Mouse (Mus musculus): ENCODE measurements at regions not wholly inside any gene's neighbourhood (a gene's known extent, or its start where the extent isn't known, plus 50 kb on each side); places are given as distances from the start of the nearest gene placed in this dataset.

GRCm38 (mm10) chr1:143946933-143947332 lies 57.0 kb downstream of the Rgs2 start:
- peak; percentile 49 for DNase-seq (ENCODE audit: low spot score)

GRCm38 (mm10) chr1:143941465-143941864 lies 62.5 kb downstream of the Rgs2 start:
- DNase-seq (ENCODE audit: low spot score): peak; percentile 92

- DNase-seq (ENCODE audit: low spot score): no peak
These were observed 64.5 kb downstream of the Rgs2 start for GRCm38 (mm10) chr1:143939511-143939910.

- no peak for DNase-seq (ENCODE audit: low spot score)
These were observed 65.4 kb downstream of the Rgs2 start for GRCm38 (mm10) chr1:143938569-143938968.

GRCm38 (mm10) chr1:143930798-143931197 lies 73.2 kb downstream of the Rgs2 start:
- DNase-seq (ENCODE audit: low spot score): no peak

- no peak for DNase-seq (ENCODE audit: low spot score)
These were observed 74.3 kb downstream of the Rgs2 start for GRCm38 (mm10) chr1:143929567-143930165.

- DNase-seq (ENCODE audit: low spot score): no peak
These were observed 81.5 kb downstream of the Rgs2 start for GRCm38 (mm10) chr1:143922499-143922898.

- DNase-seq (ENCODE audit: low spot score): no peak
These were observed 83.7 kb downstream of the Rgs2 start for GRCm38 (mm10) chr1:143920256-143920655.

GRCm38 (mm10) chr1:143918949-143919348 lies 85.0 kb downstream of the Rgs2 start:
- no peak for DNase-seq (ENCODE audit: low spot score)

GRCm38 (mm10) chr1:143918146-143918774 lies 85.7 kb downstream of the Rgs2 start:
- no peak for DNase-seq (ENCODE audit: low spot score)

- no peak for DNase-seq (ENCODE audit: low spot score)
These were observed 86.3 kb downstream of the Rgs2 start for GRCm38 (mm10) chr1:143917623-143918022.

GRCm38 (mm10) chr1:143916587-143916986 lies 87.4 kb downstream of the Rgs2 start:
- DNase-seq (ENCODE audit: low spot score): no peak

- no peak for DNase-seq (ENCODE audit: low spot score)
These were observed 91.4 kb downstream of the Rgs2 start for GRCm38 (mm10) chr1:143912586-143912985.

- no peak for DNase-seq (ENCODE audit: low spot score)
These were observed 92.7 kb downstream of the Rgs2 start for GRCm38 (mm10) chr1:143911230-143911629.

GRCm38 (mm10) chr1:143910530-143910929 lies 93.4 kb downstream of the Rgs2 start:
- no peak for DNase-seq (ENCODE audit: low spot score)

GRCm38 (mm10) chr1:143907312-143907711 lies 96.6 kb downstream of the Rgs2 start:
- no peak for DNase-seq (ENCODE audit: low spot score)

- no peak for DNase-seq (ENCODE audit: low spot score)
These were observed 97.1 kb downstream of the Rgs2 start for GRCm38 (mm10) chr1:143906881-143907280.

GRCm38 (mm10) chr1:143903985-143904384 lies 100.0 kb downstream of the Rgs2 start:
- no peak for DNase-seq (ENCODE audit: low spot score)

- DNase-seq (ENCODE audit: low spot score): no peak
These were observed 100.7 kb downstream of the Rgs2 start for GRCm38 (mm10) chr1:143903234-143903633.

GRCm38 (mm10) chr1:143901127-143901920 lies 102.6 kb downstream of the Rgs2 start:
- DNase-seq (ENCODE audit: low spot score): no peak

- DNase-seq (ENCODE audit: low spot score): no peak
These were observed 111.4 kb downstream of the Uchl5 start for GRCm38 (mm10) chr1:143888510-143888909.

GRCm38 (mm10) chr1:143888065-143888464 lies 111.0 kb downstream of the Uchl5 start:
- DNase-seq (ENCODE audit: low spot score): no peak

- no peak for DNase-seq (ENCODE audit: low spot score)
These were observed 108.9 kb downstream of the Uchl5 start for GRCm38 (mm10) chr1:143886014-143886413.
